Mouse (Mus musculus): ENCODE measurements at regions not wholly inside any gene's neighbourhood (a gene's known extent, or its start where the extent isn't known, plus 50 kb on each side); places are given as distances from the start of the nearest gene placed in this dataset.

GRCm38 (mm10) chr1:186909518-186910105 is 57.6 kb upstream of the D1Pas1 start:
- no peak overlapping the region for H3K27ac ChIP-seq
- H3K4me3 ChIP-seq, result no peak overlapping the region
- 56% methylated on average over 9 of the region's 9 CpGs for WGBS
- H3K9me3 ChIP-seq, result no peaks in the 10 kb centered on the region
- H3K36me3 ChIP-seq, result no peaks in the 10 kb centered on the region
- H3K27me3 ChIP-seq (ENCODE audit: insufficient read depth, poor library complexity, severe bottlenecking), result no peaks in the 10 kb centered on the region
- no peaks in the 10 kb centered on the region for H3K4me1 ChIP-seq
- no peak for DNase-seq (ENCODE audit: low spot score)

- H3K36me3 ChIP-seq, result no peaks in the 10 kb centered on the region
- H3K27ac ChIP-seq, result no peak overlapping the region
- 91% methylated on average over 9 of the region's 9 CpGs for WGBS
Measured at GRCm38 (mm10) chr1:186909073-186909472, 58.1 kb upstream of the D1Pas1 start.

GRCm38 (mm10) chr1:186907409-186908170 is 59.6 kb upstream of the D1Pas1 start:
- no peaks in the 10 kb centered on the region for H3K9me3 ChIP-seq
- H3K4me1 ChIP-seq, result no peaks in the 10 kb centered on the region
- H3K4me3 ChIP-seq, result no peak overlapping the region
- no peak for DNase-seq (ENCODE audit: low spot score)
- no peak overlapping the region for H3K27ac ChIP-seq
- H3K36me3 ChIP-seq, result no peaks in the 10 kb centered on the region
- H3K27me3 ChIP-seq (ENCODE audit: insufficient read depth, poor library complexity, severe bottlenecking), result no peaks in the 10 kb centered on the region
- WGBS, result 83% methylated on average over 9 of the region's 10 CpGs

More at GRCm38 (mm10) chr1:186909073-186909472, 58.1 kb upstream of the D1Pas1 start:
- no peak for DNase-seq (ENCODE audit: low spot score)
- H3K27me3 ChIP-seq (ENCODE audit: insufficient read depth, poor library complexity, severe bottlenecking), result no peaks in the 10 kb centered on the region
- H3K9me3 ChIP-seq, result no peaks in the 10 kb centered on the region
- H3K4me1 ChIP-seq, result no peaks in the 10 kb centered on the region
- H3K4me3 ChIP-seq, result no peak overlapping the region

GRCm38 (mm10) chr1:186905942-186906341 is 61.3 kb upstream of the D1Pas1 start:
- 86% methylated on average over 7 of the region's 7 CpGs for WGBS
- Histone ChIP-seq H3K36me3 (no peaks in the 10 kb centered on the region), H3K27ac (no peak overlapping the region), H3K9me3 (no peaks in the 10 kb centered on the region), H3K4me3 (no peak overlapping the region), H3K4me1 (no peaks in the 10 kb centered on the region), H3K27me3 (ENCODE audit: insufficient read depth, poor library complexity, severe bottlenecking) (no peaks in the 10 kb centered on the region)
- no peak for DNase-seq (ENCODE audit: low spot score)

GRCm38 (mm10) chr1:186901548-186901947 is 65.7 kb upstream of the D1Pas1 start:
- Histone ChIP-seq H3K4me1 (no peaks in the 10 kb centered on the region), H3K27me3 (ENCODE audit: insufficient read depth, poor library complexity, severe bottlenecking) (no peaks in the 10 kb centered on the region), H3K9me3 (no peaks in the 10 kb centered on the region), H3K36me3 (no peaks in the 10 kb centered on the region), H3K27ac (no peak overlapping the region), H3K4me3 (no peak overlapping the region)
- WGBS, result 81% methylated on average over 6 of the region's 6 CpGs
- DNase-seq (ENCODE audit: low spot score), result no peak

- no peak overlapping the region for H3K27ac ChIP-seq
- no peak for DNase-seq (ENCODE audit: low spot score)
Measured at GRCm38 (mm10) chr1:186898203-186898602, 69.0 kb upstream of the D1Pas1 start.

GRCm38 (mm10) chr1:186889584-186889852 is 77.7 kb upstream of the D1Pas1 start:
- peaks cover 16% of the 10 kb centered on the region for H3K4me1 ChIP-seq
- H3K27ac ChIP-seq, result peak overlapping the region; percentile 76; the same call in 1 of the 2 replicates
- no peaks in the 10 kb centered on the region for H3K9me3 ChIP-seq
- 71% methylated on average over 5 of the region's 5 CpGs for WGBS
- DNase-seq (ENCODE audit: low spot score), result no peak
- H3K36me3 ChIP-seq, result no peaks in the 10 kb centered on the region
- H3K27me3 ChIP-seq (ENCODE audit: insufficient read depth, poor library complexity, severe bottlenecking), result peaks cover 6% of the 10 kb centered on the region; the same call in 1 of the 2 replicates
- H3K4me3 ChIP-seq, result no peak overlapping the region

More at GRCm38 (mm10) chr1:186898203-186898602, 69.0 kb upstream of the D1Pas1 start:
- Histone ChIP-seq H3K9me3 (no peaks in the 10 kb centered on the region), H3K36me3 (no peaks in the 10 kb centered on the region), H3K4me3 (no peak overlapping the region), H3K27me3 (ENCODE audit: insufficient read depth, poor library complexity, severe bottlenecking) (no peaks in the 10 kb centered on the region), H3K4me1 (no peaks in the 10 kb centered on the region)
- WGBS, result 85% methylated on average over 8 of the region's 8 CpGs

GRCm38 (mm10) chr1:186888767-186889583 is 78.2 kb upstream of the D1Pas1 start:
- WGBS, result 39% methylated on average over 11 of the region's 11 CpGs

GRCm38 (mm10) chr1:186887127-186887526 is 80.1 kb upstream of the D1Pas1 start:
- no peak overlapping the region for H3K4me3 ChIP-seq
- 71% methylated on average over 3 of the region's 3 CpGs for WGBS
- peaks cover 16% of the 10 kb centered on the region for H3K4me1 ChIP-seq
- no peak overlapping the region for H3K27ac ChIP-seq
- H3K27me3 ChIP-seq (ENCODE audit: insufficient read depth, poor library complexity, severe bottlenecking), result peaks cover 6% of the 10 kb centered on the region; the same call in 1 of the 2 replicates
- DNase-seq (ENCODE audit: low spot score), result no peak
- no peaks in the 10 kb centered on the region for H3K9me3 ChIP-seq
- no peaks in the 10 kb centered on the region for H3K36me3 ChIP-seq

More at GRCm38 (mm10) chr1:186888767-186889583, 78.2 kb upstream of the D1Pas1 start:
- peaks cover 6% of the 10 kb centered on the region; the same call in 1 of the 2 replicates for H3K27me3 ChIP-seq (ENCODE audit: insufficient read depth, poor library complexity, severe bottlenecking)
- no peak overlapping the region for H3K4me3 ChIP-seq
- no peak for DNase-seq (ENCODE audit: low spot score)
- peaks cover 16% of the 10 kb centered on the region for H3K4me1 ChIP-seq
- peak overlapping the region; percentile 76 for H3K27ac ChIP-seq
- H3K36me3 ChIP-seq, result no peaks in the 10 kb centered on the region
- no peaks in the 10 kb centered on the region for H3K9me3 ChIP-seq

GRCm38 (mm10) chr1:186880391-186880790 is 86.8 kb upstream of the D1Pas1 start:
- Histone ChIP-seq H3K4me1 (no peaks in the 10 kb centered on the region), H3K4me3 (no peak overlapping the region), H3K36me3 (no peaks in the 10 kb centered on the region), H3K27me3 (ENCODE audit: insufficient read depth, poor library complexity, severe bottlenecking) (no peaks in the 10 kb centered on the region), H3K9me3 (no peaks in the 10 kb centered on the region), H3K27ac (no peak overlapping the region)
- DNase-seq (ENCODE audit: low spot score), result no peak
- 75% methylated on average over 2 of the region's 2 CpGs for WGBS

- H3K27ac ChIP-seq, result no peak overlapping the region
- 83% methylated on average over 10 of the region's 10 CpGs for WGBS
- H3K4me1 ChIP-seq, result no peaks in the 10 kb centered on the region
- no peaks in the 10 kb centered on the region for H3K36me3 ChIP-seq
- no peaks in the 10 kb centered on the region for H3K27me3 ChIP-seq (ENCODE audit: insufficient read depth, poor library complexity, severe bottlenecking)
- no peak for DNase-seq (ENCODE audit: low spot score)
- H3K9me3 ChIP-seq, result no peaks in the 10 kb centered on the region
- H3K4me3 ChIP-seq, result no peak overlapping the region
Measured at GRCm38 (mm10) chr1:186860608-186861444, 106.4 kb upstream of the D1Pas1 start.

GRCm38 (mm10) chr1:186858285-186858684 is 108.9 kb upstream of the D1Pas1 start:
- Histone ChIP-seq H3K4me3 (no peak overlapping the region), H3K27ac (no peak overlapping the region), H3K9me3 (no peaks in the 10 kb centered on the region), H3K4me1 (no peaks in the 10 kb centered on the region), H3K27me3 (ENCODE audit: insufficient read depth, poor library complexity, severe bottlenecking) (no peaks in the 10 kb centered on the region), H3K36me3 (no peaks in the 10 kb centered on the region)
- WGBS, result 87% methylated on average over 21 of the region's 21 CpGs
- no peak for DNase-seq (ENCODE audit: low spot score)
